Mouse (Mus musculus): ENCODE data around the gene Txnrd1. TPM values are rescaled to one million over a fixed set of nuclear protein-coding genes. Genes with fewer than 3 reads are reported as not detected.

Gene Txnrd1
- total RNA-seq (2021), result 10 to 100 TPM; 30.6 to 35.2 TPM
- long read RNA-seq, experiment 1, transcript Txnrd1-208 (15 exons, 2,297 nt), result major isoform, 64 of 94 reads
- long read RNA-seq, experiment 1, transcript Txnrd1-206 (14 exons, 3,531 nt), result minor isoform, 10 of 94 reads
- long read RNA-seq, experiment 1, transcript Txnrd1-201 (14 exons, 3,325 nt), result minor isoform, 6 of 94 reads
- long read RNA-seq, experiment 1, partial matches to known transcripts, result 4 of 94 reads
- long read RNA-seq, experiment 1, other reads (novel, unspliced or antisense), result 8 of 94 reads
- long read RNA-seq, experiment 2, transcript Txnrd1-206 (14 exons, 3,531 nt), result minor isoform, 6 of 64 reads
- long read RNA-seq, experiment 2, transcript Txnrd1-201 (14 exons, 3,325 nt), result minor isoform, 7 of 64 reads
- long read RNA-seq, experiment 2, transcript Txnrd1-208 (15 exons, 2,297 nt), result major isoform, 45 of 64 reads
- long read RNA-seq, experiment 2, partial matches to known transcripts, result 2 of 64 reads
- long read RNA-seq, experiment 2, other reads (novel, unspliced or antisense), result 4 of 64 reads

GRCm38 (mm10) chr10:82833926-82834325 lies at the start of gene Txnrd1:
Gene Txnrd1, plus strand, starts transcription at chr10:82833951.
- no peak for DNase-seq

- no peak for DNase-seq
These were observed 44.6 kb upstream of the Txnrd1 start for GRCm38 (mm10) chr10:82789181-82789580.

- no peak for DNase-seq
These were observed 43.2 kb upstream of the Txnrd1 start for GRCm38 (mm10) chr10:82790504-82790903.

- no peak for DNase-seq
These were observed 42.0 kb upstream of the Txnrd1 start for GRCm38 (mm10) chr10:82791713-82792112.

GRCm38 (mm10) chr10:82792311-82792710 lies 41.4 kb upstream of the Txnrd1 start:
- no peak for DNase-seq

- DNase-seq, result peak; percentile 44
These were observed 38.5 kb upstream of the Txnrd1 start for GRCm38 (mm10) chr10:82795071-82795731.

- no peak for DNase-seq
These were observed 38.0 kb upstream of the Txnrd1 start for GRCm38 (mm10) chr10:82795767-82796166.

GRCm38 (mm10) chr10:82796471-82797118 lies 37.2 kb upstream of the Txnrd1 start:
- DNase-seq, result no peak

GRCm38 (mm10) chr10:82797119-82797491 lies 36.6 kb upstream of the Txnrd1 start:
- DNase-seq, result no peak

- DNase-seq, result no peak
These were observed 35.3 kb upstream of the Txnrd1 start for GRCm38 (mm10) chr10:82798312-82798933.

- DNase-seq, result no peak
These were observed 33.7 kb upstream of the Txnrd1 start for GRCm38 (mm10) chr10:82800094-82800493.

- no peak for DNase-seq
These were observed 29.4 kb upstream of the Txnrd1 start for GRCm38 (mm10) chr10:82804396-82804795.

- DNase-seq, result no peak
These were observed 28.6 kb upstream of the Txnrd1 start for GRCm38 (mm10) chr10:82805111-82805510.

GRCm38 (mm10) chr10:82806414-82806813 lies 27.3 kb upstream of the Txnrd1 start:
- DNase-seq, result no peak

- no peak for DNase-seq
These were observed 26.5 kb upstream of the Txnrd1 start for GRCm38 (mm10) chr10:82807238-82807637.

GRCm38 (mm10) chr10:82808155-82808554 lies 25.6 kb upstream of the Txnrd1 start:
- DNase-seq, result no peak

- no peak for DNase-seq
These were observed 24.9 kb upstream of the Txnrd1 start for GRCm38 (mm10) chr10:82808891-82809290.

- no peak for DNase-seq
These were observed 24.4 kb upstream of the Txnrd1 start for GRCm38 (mm10) chr10:82809352-82809751.

GRCm38 (mm10) chr10:82811855-82812431 lies 21.8 kb upstream of the Txnrd1 start:
- DNase-seq, result peak; percentile 82

GRCm38 (mm10) chr10:82814096-82814970 lies 19.4 kb upstream of the Txnrd1 start:
- DNase-seq, result no peak

GRCm38 (mm10) chr10:82816441-82816840 lies 17.3 kb upstream of the Txnrd1 start:
- DNase-seq, result no peak

All from gastrocnemius, postnatal 10 days (tissue).